Mouse (Mus musculus) limb, embryonic 14.5 days (tissue): Measurements from ENCODE around the gene Ifnar2. TPM values are rescaled to one million over a fixed set of nuclear protein-coding genes. Genes with fewer than 3 reads are reported as not detected.

Source experiments
- ATAC-seq: fragments of 200-750 bp; cut with Nextera tagmentation; 2 replicates; pipeline ENCODE4 v1.8.0; 2017; ENCODE audit warnings: low read depth, moderate number of reproducible peaks, moderate TSS enrichment; ENCODE audit not compliant: low FRiP score
- DNase-seq: peaks from one replicate; pipeline ENCODE4 v3.0.0-alpha.2; 2015; ENCODE audit warnings: low spot score
- H3K27ac ChIP-seq: fragments of 300-500 bp; sonication (generic); replicated peaks from 2 replicates; pipeline ENCODE4 v1.5.1; 2014; ENCODE audit warnings: low read depth, mild to moderate bottlenecking, low read length, moderate library complexity, mixed read lengths
- H3K27me3 ChIP-seq: fragments of 300-500 bp; sonication (generic); 2 replicates; pipeline ENCODE4 v1.6.1; 2014; ENCODE audit warnings: low read length, mixed read lengths; ENCODE audit not compliant: control insufficient read depth, insufficient read depth
- H3K36me3 ChIP-seq: fragments of 300-500 bp; sonication (generic); 2 replicates; pipeline ENCODE4 v1.6.1; 2014; ENCODE audit warnings: mild to moderate bottlenecking, low read length, moderate library complexity, mixed read lengths; ENCODE audit not compliant: control insufficient read depth, insufficient read depth
- H3K4me1 ChIP-seq: fragments of 300-500 bp; sonication (generic); 2 replicates; pipeline ENCODE4 v1.6.1; 2014; ENCODE audit warnings: antibody characterized with exemption, low read length, mixed read lengths; ENCODE audit not compliant: control insufficient read depth, insufficient read depth
- H3K4me2 ChIP-seq: fragments of 300-500 bp; sonication (generic); replicated peaks from 2 replicates; pipeline ENCODE4 v1.6.1; 2014; ENCODE audit warnings: low read depth, mild to moderate bottlenecking, low read length, moderate library complexity; ENCODE audit not compliant: severe bottlenecking
- H3K4me3 ChIP-seq: fragments of 300-500 bp; sonication (generic); replicated peaks from 2 replicates; pipeline ENCODE4 v1.5.1; 2014; ENCODE audit warnings: low read length
- H3K9ac ChIP-seq: fragments of 300-500 bp; sonication (generic); 2 replicates; pipeline ENCODE4 v1.6.1; 2014; ENCODE audit warnings: mild to moderate bottlenecking, low read depth, low read length, moderate library complexity; ENCODE audit not compliant: severe bottlenecking
- H3K9me3 ChIP-seq: fragments of 300-500 bp; sonication (generic); 2 replicates; pipeline ENCODE4 v1.6.1; 2016; ENCODE audit warnings: low read length; ENCODE audit not compliant: control insufficient read depth
- POLR2A ChIP-seq: fragments of 200-500 bp; IDR thresholded peaks from 2 replicates; pipeline ENCODE4 v1.8.0; 2012; ENCODE audit warnings: inconsistent platforms, mild to moderate bottlenecking, moderate library complexity, borderline replicate concordance; ENCODE audit not compliant: insufficient read depth, insufficient read length; ENCODE audit errors: extremely low read depth
- WGBS: fragments of 180-500 bp; shearing (Covaris S2); extraction: QIAGEN DNeasy Blood & Tissue Kit; methylation state at CpG from one replicate; pipeline ENCODE4 v1.1.7; 2014; 5-methylcytosine and 5-hydroxymethylcytosine counted together
- polyA plus RNA-seq, 2 experiments: library from polyadenylated mRNA; depleted of rRNA in 1 of 2; stranded (reverse) in 1 of 2; unstranded in 1 of 2; fragments of >200 nt; fragmentation: Nextera tagmentation in 1 of 2; extraction: Ambion mirVana in 1 of 2; gene quantifications; 2 replicates each; pipeline versions ENCODE4 v1.2.1 to v1.2.3; 2012 to 2014

Ifnar2 gene
- polyA plus RNA-seq, 2 experiments, result 38.7 to 59.7 TPM

GRCm38 (mm10) chr16:91426586-91426985 is 54.0 kb downstream of the Ifnar2 start:
- Histone ChIP-seq H3K27ac (no peak overlapping the region), H3K4me1 (no peaks in the 10 kb centered on the region), H3K9ac (no peak overlapping the region), H3K4me3 (no peak overlapping the region), H3K4me2 (no peak overlapping the region), H3K27me3 (no peaks in the 10 kb centered on the region), H3K9me3 (no peaks in the 10 kb centered on the region), H3K36me3 (peaks cover 12% of the 10 kb centered on the region)
- ATAC-seq, result no peak
- 88% methylated on average over 4 of the region's 4 CpGs for WGBS
- no peak for DNase-seq
- TF ChIP-seq POLR2A, result no peak

GRCm38 (mm10) chr16:91427461-91427860 is 54.9 kb downstream of the Ifnar2 start:
- Histone ChIP-seq H3K9me3 (no peaks in the 10 kb centered on the region), H3K9ac (no peak overlapping the region), H3K4me1 (0 out of 2 replicates have a peak, but pooled peaks cover 3% of the 10 kb centered on the region), H3K36me3 (peaks cover 6% of the 10 kb centered on the region), H3K4me2 (no peak overlapping the region), H3K27me3 (no peaks in the 10 kb centered on the region), H3K27ac (no peak overlapping the region), H3K4me3 (no peak overlapping the region)
- WGBS, result 60% methylated on average over 5 of the region's 5 CpGs
- no peak for TF ChIP-seq POLR2A
- DNase-seq (no peak), ATAC-seq (no peak)

GRCm38 (mm10) chr16:91428259-91428865 is 55.8 kb downstream of the Ifnar2 start:
- ATAC-seq (no peak), DNase-seq (no peak)
- no peaks in the 10 kb centered on the region for H3K27me3 ChIP-seq
- 68% methylated on average over 8 of the region's 8 CpGs for WGBS
- H3K4me1 ChIP-seq, result 0 out of 2 replicates have a peak, but pooled peaks cover 3% of the 10 kb centered on the region
- H3K27ac ChIP-seq, result no peak overlapping the region
- H3K4me2 ChIP-seq, result no peak overlapping the region
- H3K4me3 ChIP-seq, result no peak overlapping the region
- peaks cover 6% of the 10 kb centered on the region for H3K36me3 ChIP-seq
- no peak for TF ChIP-seq POLR2A
- no peak overlapping the region for H3K9ac ChIP-seq
- H3K9me3 ChIP-seq, result no peaks in the 10 kb centered on the region

GRCm38 (mm10) chr16:91432720-91433328 is 60.2 kb downstream of the Ifnar2 start:
- DNase-seq (no peak), ATAC-seq (no peak)
- H3K36me3 ChIP-seq, result no peaks in the 10 kb centered on the region
- H3K9me3 ChIP-seq, result no peaks in the 10 kb centered on the region
- no peaks in the 10 kb centered on the region for H3K27me3 ChIP-seq
- 0 out of 2 replicates have a peak, but pooled peaks cover 3% of the 10 kb centered on the region for H3K4me1 ChIP-seq
- H3K4me2 ChIP-seq, result no peak overlapping the region
- no peak for TF ChIP-seq POLR2A
- no peak overlapping the region for H3K4me3 ChIP-seq
- no peak overlapping the region for H3K27ac ChIP-seq
- WGBS, result 23% methylated on average over 5 of the region's 5 CpGs
- H3K9ac ChIP-seq, result no peak overlapping the region

GRCm38 (mm10) chr16:91433329-91433933 is 60.8 kb downstream of the Ifnar2 start:
- no peaks in the 10 kb centered on the region for H3K9me3 ChIP-seq
- H3K4me3 ChIP-seq, result no peak overlapping the region
- no peak overlapping the region for H3K27ac ChIP-seq
- H3K9ac ChIP-seq, result no peak overlapping the region
- no peak for DNase-seq
- WGBS, result 57% methylated on average over 8 of the region's 8 CpGs
- H3K4me1 ChIP-seq, result 0 out of 2 replicates have a peak, but pooled peaks cover 3% of the 10 kb centered on the region
- no peak for ATAC-seq
- TF ChIP-seq POLR2A, result no peak
- no peaks in the 10 kb centered on the region for H3K36me3 ChIP-seq
- H3K4me2 ChIP-seq, result no peak overlapping the region
- H3K27me3 ChIP-seq, result no peaks in the 10 kb centered on the region
